Mouse (Mus musculus) limb, embryonic 11.5 days (tissue): ENCODE data around the gene Dnaja3. TPM values are rescaled to one million over a fixed set of nuclear protein-coding genes. Genes with fewer than 3 reads are reported as not detected.

Experiments used
- ATAC-seq: fragments of 200-750 bp; cut with Nextera tagmentation; 2 replicates; pipeline ENCODE4 v1.8.0; 2017; ENCODE audit warnings: low read depth; ENCODE audit not compliant: insufficient number of reproducible peaks, low FRiP score, low TSS enrichment
- DNase-seq: peaks from one replicate; pipeline ENCODE4 v3.0.0-alpha.2; 2015; ENCODE audit warnings: low spot score
- H3K27ac ChIP-seq: fragments of 300-500 bp; sonication (generic); replicated peaks from 2 replicates; pipeline ENCODE4 v1.5.1; 2014; ENCODE audit warnings: low read depth, mild to moderate bottlenecking, low read length
- H3K27me3 ChIP-seq: fragments of 300-500 bp; sonication (generic); 2 replicates; pipeline ENCODE4 v1.6.1; 2014; ENCODE audit warnings: mild to moderate bottlenecking, low read length, mixed read lengths; ENCODE audit not compliant: control insufficient read depth, insufficient read depth
- H3K36me3 ChIP-seq: fragments of 300-500 bp; sonication (generic); 2 replicates; pipeline ENCODE4 v1.6.1; 2014; ENCODE audit warnings: mild to moderate bottlenecking, low read length, moderate library complexity, mixed read lengths; ENCODE audit not compliant: control insufficient read depth, insufficient read depth
- H3K4me1 ChIP-seq: fragments of 300-500 bp; sonication (generic); 2 replicates; pipeline ENCODE4 v1.6.1; 2014; ENCODE audit warnings: low read length, mixed read lengths; ENCODE audit not compliant: control insufficient read depth, insufficient read depth
- H3K4me2 ChIP-seq: fragments of 300-500 bp; sonication (generic); 2 replicates; pipeline ENCODE4 v1.6.1; 2014; ENCODE audit warnings: low read depth, mild to moderate bottlenecking, moderate library complexity; ENCODE audit not compliant: severe bottlenecking
- H3K4me3 ChIP-seq: fragments of 300-500 bp; sonication (generic); 2 replicates; pipeline ENCODE4 v1.5.1; 2014; ENCODE audit warnings: low read depth, low read length
- H3K9ac ChIP-seq: fragments of 300-500 bp; sonication (generic); 2 replicates; pipeline ENCODE4 v1.6.1; 2014; ENCODE audit warnings: mild to moderate bottlenecking, low read length
- H3K9me3 ChIP-seq: fragments of 300-500 bp; sonication (generic); 2 replicates; pipeline ENCODE4 v1.6.1; 2016; ENCODE audit warnings: low read length; ENCODE audit not compliant: control insufficient read depth
- WGBS: fragments of 180-500 bp; shearing (Covaris S2); extraction: QIAGEN DNeasy Blood & Tissue Kit; methylation state at CpG from one replicate; pipeline ENCODE4 v1.1.7; 2014; 5-methylcytosine and 5-hydroxymethylcytosine counted together
- polyA plus RNA-seq: library from polyadenylated mRNA; unstranded; fragments of >200 nt; fragmentation: Nextera tagmentation; extraction: Ambion mirVana; gene quantifications from 2 replicates; pipeline ENCODE4 v1.2.1, GENCODE M21; 2014

Gene Dnaja3
- polyA plus RNA-seq = 56.5 and 59.1 TPM in 2 replicates

- peaks cover 42% of the 10 kb centered on the region for H3K4me1 ChIP-seq
- H3K4me2 ChIP-seq = peak within 1 kb of the TSS; percentile 82
- no peaks in the 10 kb centered on the region for H3K9me3 ChIP-seq
- peak within 1 kb of the TSS; percentile 89 for H3K9ac ChIP-seq
- peak within 1 kb of the TSS; percentile 77; the same call in 1 of the 2 replicates for H3K27ac ChIP-seq
- DNase-seq = peak; percentile 91
- peaks cover 5% of the 10 kb centered on the region; the same call in 1 of the 2 replicates for H3K36me3 ChIP-seq
- no peaks in the 10 kb centered on the region for H3K27me3 ChIP-seq
- peak within 1 kb of the TSS; percentile 83 for H3K4me3 ChIP-seq
- 1% methylated on average over 22 of the region's 22 CpGs for WGBS
- peak; percentile 95 for ATAC-seq
Observed at GRCm38 (mm10) chr16:4639831-4640237, at the start of gene Dnaja3, which contains the start of gene Vasn. Gene Dnaja3, plus strand, starts transcription at chr16:4639989. Gene Vasn, plus strand, starts transcription at chr16:4639941.

DNA sequence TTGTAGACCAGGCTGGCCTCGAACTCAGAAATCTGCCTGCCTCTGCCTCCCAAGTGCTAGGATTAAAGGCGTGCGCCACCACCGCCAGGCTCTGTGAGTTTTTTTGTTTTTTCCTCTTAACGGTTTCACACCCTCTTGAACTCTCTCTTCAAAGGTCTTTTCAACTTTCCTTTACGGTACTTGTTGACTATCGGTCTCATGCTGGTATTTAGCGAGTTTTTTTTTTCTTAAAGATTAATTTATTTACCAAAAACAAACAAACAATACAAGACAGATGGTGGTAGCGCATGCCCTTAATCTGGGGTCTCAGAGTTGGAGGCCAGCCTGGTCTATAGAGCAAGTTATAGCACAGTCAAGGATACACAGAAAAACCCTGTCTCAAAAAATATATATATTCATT, 49.6 kb upstream of the Dnaja3 start:
- no peaks in the 10 kb centered on the region for H3K36me3 ChIP-seq
- H3K27me3 ChIP-seq = no peaks in the 10 kb centered on the region
- WGBS = 96% methylated on average over 9 of the region's 9 CpGs
- H3K9me3 ChIP-seq = no peaks in the 10 kb centered on the region
- no peak overlapping the region for H3K27ac ChIP-seq
- H3K4me1 ChIP-seq = peaks cover 18% of the 10 kb centered on the region
- H3K9ac ChIP-seq = no peak overlapping the region
- DNase-seq (no peak), ATAC-seq (no peak)
- no peak overlapping the region for H3K4me3 ChIP-seq
- no peak overlapping the region for H3K4me2 ChIP-seq

DNA sequence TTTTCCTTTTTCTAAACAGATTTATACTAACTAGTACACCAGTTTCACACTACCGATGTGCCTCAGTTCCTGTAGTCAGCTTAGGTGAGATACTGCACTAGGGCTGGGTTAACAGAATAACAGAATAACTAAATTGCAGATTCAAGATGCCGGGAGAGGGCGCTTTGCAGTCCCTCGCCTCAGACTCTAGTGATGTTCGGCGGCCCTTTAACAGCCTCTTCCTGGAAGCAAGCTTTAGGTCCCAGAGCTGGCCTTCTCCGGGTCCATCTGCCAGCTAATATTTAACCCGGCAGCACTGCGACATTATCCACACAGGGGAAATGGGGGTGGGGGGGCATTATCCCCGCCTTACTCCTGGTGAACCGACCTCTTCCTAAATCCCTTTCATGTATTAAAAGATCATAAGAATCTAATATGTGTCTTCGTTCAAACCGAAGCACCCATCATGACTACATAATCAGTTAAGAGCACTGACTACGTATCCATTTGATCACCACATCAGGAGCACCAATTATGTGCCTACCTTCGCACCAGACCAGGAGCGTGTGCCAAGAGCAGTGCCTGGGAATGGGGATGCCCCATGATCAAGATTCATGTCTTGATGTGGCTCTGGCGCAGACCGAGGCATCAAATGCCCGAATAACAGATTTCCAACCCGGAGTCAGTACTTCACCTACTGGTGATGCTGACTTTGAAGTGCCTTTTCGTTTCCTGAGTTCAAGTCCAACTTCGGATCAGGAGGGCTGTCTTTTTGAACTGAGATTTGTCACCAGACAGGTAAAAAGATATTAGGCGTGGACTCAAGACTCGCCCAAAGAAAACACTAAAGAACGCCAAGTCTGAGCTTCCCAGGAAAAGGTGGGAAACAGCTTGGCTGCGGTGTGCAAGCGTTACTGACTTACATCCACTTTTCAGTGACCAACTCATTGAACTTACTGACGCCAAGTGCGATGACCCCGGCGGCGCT, 46.6 kb upstream of the Dnaja3 start:
- Histone ChIP-seq H3K4me2 (peak overlapping the region; percentile 99), H3K9ac (peak overlapping the region; percentile 71), H3K9me3 (no peaks in the 10 kb centered on the region), H3K36me3 (no peaks in the 10 kb centered on the region), H3K27me3 (no peaks in the 10 kb centered on the region), H3K4me1 (peaks cover 43% of the 10 kb centered on the region), H3K4me3 (peak overlapping the region; percentile 64), H3K27ac (peak overlapping the region; percentile 85)
- DNase-seq = peak; percentile 68
- ATAC-seq = no peak
- WGBS = 17% methylated on average over 32 of the region's 32 CpGs

- under 1% methylated on average over 34 of the region's 74 CpGs for WGBS
- no peaks in the 10 kb centered on the region for H3K27me3 ChIP-seq
- peak within 1 kb of the TSS; percentile 77 for H3K9ac ChIP-seq
Observed at GRCm38 (mm10) chr16:4593971-4594813, 45.6 kb upstream of the Dnaja3 start, which contains the start of gene Glis2. Gene Glis2, plus strand, starts transcription at chr16:4594713.

DNA sequence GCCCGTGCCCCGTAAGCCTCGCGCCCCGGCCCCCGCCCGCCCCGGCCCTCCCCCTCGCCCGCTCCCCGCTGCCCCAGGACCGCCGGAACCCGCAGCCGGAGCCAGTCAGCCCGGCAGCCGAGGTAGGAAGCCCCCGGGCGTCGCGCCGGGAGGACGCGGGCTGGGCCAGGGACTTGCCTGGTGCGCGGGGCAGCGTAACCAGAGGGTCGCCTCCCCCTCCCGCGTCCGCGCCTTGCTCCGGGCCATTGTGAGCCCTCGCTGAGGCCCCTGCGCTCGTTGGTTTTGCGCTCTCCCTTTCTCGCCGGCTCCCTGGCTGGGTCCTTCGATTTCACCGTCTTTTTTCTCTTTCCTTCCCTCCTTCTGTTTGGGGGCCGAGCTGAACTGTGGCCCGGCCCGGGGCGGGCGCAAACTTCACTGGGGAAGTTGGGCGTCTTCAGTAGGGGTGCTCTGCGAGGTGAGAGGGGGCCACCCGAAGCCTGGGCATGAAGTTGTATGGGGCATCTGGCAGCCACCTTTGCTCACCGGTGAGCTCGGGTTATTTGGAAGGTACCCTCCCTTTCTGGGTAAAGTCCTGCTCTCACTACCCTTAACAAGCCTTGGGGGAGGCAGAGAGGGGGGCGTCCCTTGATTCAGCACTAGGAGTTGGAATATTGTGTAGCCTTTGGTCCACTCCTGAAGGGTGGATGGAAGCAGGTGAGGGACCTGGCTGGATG, 44.8 kb upstream of the Dnaja3 start:
- H3K9me3 ChIP-seq = no peaks in the 10 kb centered on the region
- DNase-seq (peak; percentile 66), ATAC-seq (peak; percentile 0; the same call in 1 of the 2 replicates)
- H3K27ac ChIP-seq = peak overlapping the region; percentile 85
- peaks cover 57% of the 10 kb centered on the region for H3K4me1 ChIP-seq
- no peaks in the 10 kb centered on the region for H3K36me3 ChIP-seq
- peak overlapping the region; percentile 64 for H3K4me3 ChIP-seq
- peak overlapping the region; percentile 77 for H3K9ac ChIP-seq
- H3K4me2 ChIP-seq = peak overlapping the region; percentile 99
- no peaks in the 10 kb centered on the region for H3K27me3 ChIP-seq
- WGBS = under 1% methylated on average over 46 of the region's 52 CpGs

More at GRCm38 (mm10) chr16:4593971-4594813, 45.6 kb upstream of the Dnaja3 start, which contains the start of gene Glis2:
- DNase-seq (peak; percentile 89), ATAC-seq (peak; percentile 85)
- Histone ChIP-seq H3K9me3 (no peaks in the 10 kb centered on the region), H3K4me3 (peak within 1 kb of the TSS; percentile 64), H3K27ac (peak within 1 kb of the TSS; percentile 85), H3K36me3 (no peaks in the 10 kb centered on the region), H3K4me2 (peak within 1 kb of the TSS; percentile 99), H3K4me1 (peaks cover 53% of the 10 kb centered on the region)

DNA sequence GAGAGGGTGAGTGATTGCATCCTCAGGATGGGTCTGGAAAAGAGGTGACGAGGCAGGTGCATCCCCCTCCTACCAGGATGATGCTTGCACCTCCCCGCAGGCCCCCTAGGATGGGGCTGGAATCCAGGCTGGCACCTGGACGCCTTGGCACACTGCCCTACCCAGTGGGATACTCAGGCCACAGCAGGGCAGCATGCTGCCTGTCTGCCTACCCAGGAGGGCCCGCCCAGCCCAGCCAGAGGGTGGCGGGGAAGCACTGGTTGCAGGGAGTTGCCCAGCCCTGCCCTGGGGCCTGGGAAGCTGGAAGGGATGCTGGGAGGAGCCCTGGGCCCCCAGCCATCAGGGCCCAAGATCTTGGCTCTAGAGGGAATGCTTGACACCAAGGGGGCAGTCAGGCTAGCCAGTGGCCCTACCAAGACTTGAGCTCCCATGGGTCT, 44.2 kb upstream of the Dnaja3 start:
- H3K36me3 ChIP-seq = no peaks in the 10 kb centered on the region
- WGBS = 3% methylated on average over 5 of the region's 5 CpGs
- H3K9me3 ChIP-seq = no peaks in the 10 kb centered on the region
- ATAC-seq (no peak), DNase-seq (no peak)
- H3K27me3 ChIP-seq = no peaks in the 10 kb centered on the region
- peak overlapping the region; percentile 99 for H3K4me2 ChIP-seq
- H3K9ac ChIP-seq = peak overlapping the region; percentile 77
- peak overlapping the region; percentile 85; the same call in 1 of the 2 replicates for H3K27ac ChIP-seq
- H3K4me1 ChIP-seq = peaks cover 59% of the 10 kb centered on the region
- peak overlapping the region; percentile 64 for H3K4me3 ChIP-seq

GRCm38 (mm10) chr16:4596141-4596728, 43.6 kb upstream of the Dnaja3 start:
- peak overlapping the region; percentile 77 for H3K9ac ChIP-seq
- DNase-seq = no peak
- no peaks in the 10 kb centered on the region for H3K27me3 ChIP-seq
- peak overlapping the region; percentile 99 for H3K4me2 ChIP-seq
- H3K9me3 ChIP-seq = no peaks in the 10 kb centered on the region
- WGBS = 9% methylated on average over 3 of the region's 3 CpGs
- H3K36me3 ChIP-seq = no peaks in the 10 kb centered on the region
- H3K4me1 ChIP-seq = peaks cover 66% of the 10 kb centered on the region
- H3K4me3 ChIP-seq = peak overlapping the region; percentile 64
- H3K27ac ChIP-seq = peak overlapping the region; percentile 85; the same call in 1 of the 2 replicates
- ATAC-seq = no peak
